Mouse (Mus musculus) kidney, embryonic 15.5 days (tissue): Measurements from ENCODE around the gene Mis18a. TPM values are rescaled to one million over a fixed set of nuclear protein-coding genes. Genes with fewer than 3 reads are reported as not detected.

Experiments used
- ATAC-seq: fragments of 200-750 bp; cut with Nextera tagmentation; replicated peaks from 2 replicates; pipeline ENCODE4 v1.8.0; 2017; ENCODE audit warnings: moderate TSS enrichment; ENCODE audit not compliant: low FRiP score
- H3K27ac ChIP-seq: fragments of 300-500 bp; sonication (generic); 2 replicates; pipeline ENCODE4 v1.5.1; 2015; ENCODE audit warnings: mild to moderate bottlenecking, inconsistent platforms
- H3K27me3 ChIP-seq: fragments of 300-500 bp; sonication (generic); 2 replicates; pipeline ENCODE4 v1.6.1; 2015; ENCODE audit warnings: inconsistent platforms
- H3K36me3 ChIP-seq: fragments of 300-500 bp; sonication (generic); 2 replicates; pipeline ENCODE4 v1.6.1; 2015; ENCODE audit warnings: inconsistent platforms
- H3K4me1 ChIP-seq: fragments of 300-500 bp; sonication (generic); 2 replicates; pipeline ENCODE4 v1.6.1; 2015; ENCODE audit warnings: inconsistent platforms
- H3K4me2 ChIP-seq: fragments of 300-500 bp; sonication (generic); 2 replicates; pipeline ENCODE4 v1.6.1; 2015; ENCODE audit warnings: moderate library complexity, mild to moderate bottlenecking, inconsistent platforms
- H3K4me3 ChIP-seq: fragments of 300-500 bp; sonication (generic); replicated peaks from 2 replicates; pipeline ENCODE4 v1.5.1; 2015; ENCODE audit warnings: mild to moderate bottlenecking, inconsistent platforms
- H3K9ac ChIP-seq: fragments of 300-500 bp; sonication (generic); 2 replicates; pipeline ENCODE4 v1.6.1; 2015; ENCODE audit warnings: mild to moderate bottlenecking, inconsistent platforms
- H3K9me3 ChIP-seq: fragments of 300-500 bp; sonication (generic); replicated peaks from 2 replicates; pipeline ENCODE4 v1.6.1; 2016; ENCODE audit warnings: inconsistent platforms
- WGBS: fragments of 180-500 bp; shearing (Covaris S2); methylation state at CpG from one replicate; pipeline ENCODE4 v1.1.7; 2015; ENCODE audit warnings: mixed read lengths; 5-methylcytosine and 5-hydroxymethylcytosine counted together
- polyA plus RNA-seq: library from polyadenylated mRNA; unstranded; fragments of >200 nt; fragmentation: Nextera tagmentation; extraction: Ambion mirVana; gene quantifications from 2 replicates; pipeline ENCODE4 v1.2.1, GENCODE M21; 2015

The Mis18a gene
- polyA plus RNA-seq, 1 experiment from 2014 or later, result 63.7 TPM

DNA sequence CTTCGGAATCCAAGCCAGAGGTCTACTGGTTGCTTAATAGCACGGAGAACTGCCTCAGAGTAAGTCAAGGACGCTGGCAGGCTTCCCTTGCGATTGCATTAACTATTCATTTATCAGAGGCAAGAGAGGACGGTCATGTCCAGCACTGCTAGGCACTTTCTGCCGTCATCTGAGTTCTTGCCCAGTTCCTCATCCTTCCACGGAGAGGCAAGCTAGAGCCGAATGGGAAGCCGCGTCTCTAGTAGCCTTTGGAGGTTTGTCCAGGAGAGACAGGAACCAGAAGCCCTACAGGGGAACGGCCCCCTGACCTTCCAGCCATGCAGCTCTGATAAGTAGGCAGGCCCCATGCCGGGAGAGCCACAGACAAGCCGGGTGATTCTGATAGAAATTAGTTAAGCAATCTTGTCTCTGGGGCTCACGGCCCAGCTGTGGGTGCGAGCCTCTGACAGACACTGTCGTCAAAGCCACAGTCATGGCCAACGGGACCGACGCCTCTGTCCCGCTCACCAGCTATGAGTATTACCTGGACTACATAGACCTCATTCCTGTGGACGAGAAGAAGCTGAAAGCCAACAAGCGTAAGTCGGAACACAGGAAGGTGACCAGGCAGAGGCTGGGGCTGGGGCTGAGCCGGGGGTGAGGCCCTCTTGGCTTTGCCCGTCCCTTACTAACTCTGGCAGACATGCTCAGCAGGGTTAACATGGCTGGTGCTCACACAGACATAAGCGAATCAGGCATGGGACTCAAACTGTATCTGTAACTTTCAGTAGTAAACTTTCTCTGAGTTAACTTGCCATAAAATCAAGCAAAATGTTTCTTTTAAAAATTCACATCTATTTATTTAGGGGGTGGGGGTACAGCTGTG, 11.1 kb upstream of the Mis18a start, which contains the start of gene Mrap:
Gene Mrap, plus strand, starts transcription at position 116 of the 865 bp plus-strand sequence.
- Histone ChIP-seq H3K9ac (no peak within 1 kb of the TSS), H3K4me3 (no peak within 1 kb of the TSS), H3K9me3 (no peaks in the 10 kb centered on the region), H3K4me1 (peaks cover 18% of the 10 kb centered on the region), H3K27ac (no peak within 1 kb of the TSS), H3K36me3 (no peaks in the 10 kb centered on the region), H3K4me2 (no peak within 1 kb of the TSS), H3K27me3 (no peaks in the 10 kb centered on the region)
- 83% methylated on average over 26 of the region's 26 CpGs for WGBS
- ATAC-seq, result no peak

DNA sequence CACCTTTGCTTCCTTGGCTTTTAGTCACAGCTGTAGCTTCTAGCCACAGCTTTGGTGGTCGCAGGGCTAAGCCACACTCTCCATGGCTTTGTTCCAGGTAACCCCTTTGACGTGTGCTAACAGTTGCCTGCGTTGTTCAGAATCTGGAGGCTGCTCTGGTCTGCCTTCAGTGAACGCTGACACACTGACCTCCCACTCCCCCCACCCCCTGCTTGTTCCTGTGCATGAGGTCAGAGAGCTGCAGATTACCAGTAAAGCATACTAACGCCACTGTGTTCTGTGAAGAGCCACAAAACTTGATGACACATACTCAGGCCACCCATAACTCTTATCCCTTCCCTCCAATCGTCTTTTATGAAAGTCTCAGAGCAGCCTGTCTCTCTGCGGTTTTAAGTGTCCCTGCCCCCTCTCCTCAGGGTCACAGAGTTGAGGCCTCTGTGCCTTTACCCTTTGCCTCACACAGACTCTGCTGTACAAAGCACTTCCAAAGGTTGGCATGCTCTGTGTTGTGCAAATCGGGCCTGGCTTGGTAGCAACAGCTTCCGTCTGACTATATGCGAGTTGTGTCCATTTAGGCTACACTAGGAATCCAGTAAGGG, 9.6 kb upstream of the Mis18a start:
- ATAC-seq, result 0 out of 2 replicates have a peak, but pooled peaks have one; percentile 28
- H3K9ac ChIP-seq, result no peak overlapping the region

DNA sequence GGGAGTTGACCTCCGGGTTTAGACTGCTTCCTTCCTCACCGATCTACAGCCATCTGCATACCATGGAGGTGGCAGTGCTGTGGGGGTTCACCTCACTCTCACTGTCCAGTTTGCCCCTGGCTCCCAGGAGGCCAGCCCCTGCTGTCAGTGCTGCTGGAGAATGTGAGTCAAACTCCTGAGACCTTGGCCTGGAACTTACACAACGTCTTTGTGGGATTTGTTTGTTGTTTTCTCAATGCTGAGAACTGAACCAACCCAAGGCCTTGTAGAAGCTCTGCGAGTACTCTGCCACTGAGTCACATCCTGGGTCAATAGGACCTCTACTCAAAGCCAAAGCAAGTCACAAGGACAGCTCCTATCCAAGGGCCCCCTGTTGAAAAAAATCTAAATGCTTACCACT, 8.4 kb upstream of the Mis18a start:
- no peak overlapping the region for H3K27ac ChIP-seq
- no peaks in the 10 kb centered on the region for H3K36me3 ChIP-seq
- H3K27me3 ChIP-seq, result no peaks in the 10 kb centered on the region
- H3K4me2 ChIP-seq, result no peak overlapping the region
- no peak overlapping the region for H3K9ac ChIP-seq
- H3K4me1 ChIP-seq, result peaks cover 5% of the 10 kb centered on the region; the same call in 1 of the 2 replicates
- no peak for ATAC-seq
- no peaks in the 10 kb centered on the region for H3K9me3 ChIP-seq
- WGBS, result 78% methylated on average over 4 of the region's 4 CpGs
- H3K4me3 ChIP-seq, result no peak overlapping the region

More for the DNA sequence above, 9.6 kb upstream of the Mis18a start:
- Histone ChIP-seq H3K4me2 (no peak overlapping the region), H3K27ac (no peak overlapping the region), H3K4me1 (peaks cover 7% of the 10 kb centered on the region), H3K9me3 (no peaks in the 10 kb centered on the region), H3K27me3 (no peaks in the 10 kb centered on the region), H3K4me3 (no peak overlapping the region), H3K36me3 (no peaks in the 10 kb centered on the region)
- 37% methylated on average over 10 of the region's 10 CpGs for WGBS

DNA sequence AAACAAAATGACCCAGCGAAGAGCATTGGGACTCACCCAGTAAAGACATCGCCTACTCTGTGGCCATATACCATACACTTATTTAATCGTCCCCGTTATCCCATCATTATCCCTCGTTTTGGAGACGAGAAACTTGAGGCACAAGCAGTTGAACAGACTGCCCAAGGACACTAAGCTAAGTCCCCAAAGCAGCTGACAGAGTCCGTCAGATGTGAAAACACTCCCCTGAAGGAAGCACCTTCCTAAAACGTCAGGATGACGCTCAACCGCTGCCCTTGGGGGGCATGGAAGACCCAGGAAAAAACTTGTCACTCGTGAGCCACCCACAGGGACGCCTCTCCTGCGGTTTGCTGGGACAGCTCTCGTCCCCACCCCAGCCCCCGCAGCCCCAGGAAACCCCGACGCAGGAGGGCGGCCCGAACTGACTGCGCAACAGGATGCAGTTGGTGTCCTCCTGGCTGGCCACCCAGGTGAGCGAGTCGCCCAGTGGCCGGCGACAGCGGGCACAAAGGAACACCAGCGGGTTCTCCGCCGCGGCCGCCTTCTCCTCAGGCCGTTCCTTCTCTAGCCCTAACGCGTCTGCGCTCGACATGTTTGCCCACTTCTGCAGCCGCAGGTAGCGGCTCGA, 490 bp downstream of the Mis18a start:
- WGBS, result 6% methylated on average over 38 of the region's 38 CpGs
- Histone ChIP-seq H3K27ac (peak overlapping the region; percentile 64), H3K9ac (peak overlapping the region; percentile 81), H3K9me3 (no peaks in the 10 kb centered on the region), H3K4me1 (peaks cover 12% of the 10 kb centered on the region), H3K4me2 (peak overlapping the region; percentile 95), H3K27me3 (no peaks in the 10 kb centered on the region), H3K36me3 (peaks cover 35% of the 10 kb centered on the region), H3K4me3 (peak overlapping the region; percentile 95)
- peak; percentile 65 for ATAC-seq

DNA sequence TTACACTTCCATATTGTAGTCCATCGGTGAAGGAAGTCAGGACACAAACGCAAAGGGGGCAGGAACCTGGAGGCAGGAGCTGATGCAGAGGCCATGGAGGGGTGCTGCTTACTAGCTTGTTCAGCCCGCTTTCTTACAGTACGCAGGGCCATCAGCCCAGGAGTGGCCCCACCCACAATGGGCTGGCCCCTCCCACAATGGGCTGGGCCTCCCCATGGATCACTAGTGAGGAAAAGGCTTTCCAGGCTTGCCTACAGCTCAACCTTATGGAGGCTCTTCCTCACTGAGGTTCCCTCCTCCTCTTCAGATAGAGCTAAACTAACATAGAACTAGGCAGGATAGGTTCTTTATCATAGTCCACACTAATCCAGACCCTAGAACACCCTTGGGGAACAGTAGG, 3.2 kb downstream of the Mis18a start:
- WGBS, result 95% methylated on average over 4 of the region's 4 CpGs
- no peak for ATAC-seq
- no peak overlapping the region for H3K27ac ChIP-seq
- no peak overlapping the region for H3K9ac ChIP-seq
- H3K4me3 ChIP-seq, result no peak overlapping the region
- no peaks in the 10 kb centered on the region for H3K27me3 ChIP-seq
- H3K9me3 ChIP-seq, result no peaks in the 10 kb centered on the region
- peaks cover 59% of the 10 kb centered on the region for H3K36me3 ChIP-seq
- no peak overlapping the region for H3K4me2 ChIP-seq
- peaks cover 12% of the 10 kb centered on the region for H3K4me1 ChIP-seq

DNA sequence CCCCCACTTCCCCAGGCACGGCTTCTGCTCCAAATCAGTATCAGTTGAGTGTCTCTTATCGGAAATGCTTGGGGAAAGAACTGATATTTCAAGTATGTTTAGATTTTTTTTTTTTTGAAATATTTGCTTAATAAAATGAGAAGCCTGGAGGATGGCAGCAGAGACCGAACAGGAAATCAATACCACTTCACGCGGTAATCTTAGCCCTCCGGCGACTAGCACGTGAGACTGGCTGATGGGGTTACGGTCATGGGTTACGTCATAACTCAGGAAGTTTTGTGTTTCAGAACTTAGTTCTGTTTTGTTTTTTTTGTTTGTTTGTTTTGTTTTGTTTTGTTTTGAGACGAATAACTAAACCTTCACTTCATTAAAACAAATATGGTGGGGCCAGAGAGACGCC, 16.9 kb downstream of the Mis18a start:
- Histone ChIP-seq H3K9me3 (no peaks in the 10 kb centered on the region), H3K27ac (no peak overlapping the region), H3K36me3 (no peaks in the 10 kb centered on the region), H3K4me2 (0 out of 2 replicates have a peak overlapping the region, but pooled peaks have one; percentile 7), H3K9ac (no peak overlapping the region), H3K4me3 (no peak overlapping the region), H3K4me1 (peaks cover 26% of the 10 kb centered on the region), H3K27me3 (peaks cover 22% of the 10 kb centered on the region)
- WGBS, result 70% methylated on average over 12 of the region's 12 CpGs
- ATAC-seq, result no peak

DNA sequence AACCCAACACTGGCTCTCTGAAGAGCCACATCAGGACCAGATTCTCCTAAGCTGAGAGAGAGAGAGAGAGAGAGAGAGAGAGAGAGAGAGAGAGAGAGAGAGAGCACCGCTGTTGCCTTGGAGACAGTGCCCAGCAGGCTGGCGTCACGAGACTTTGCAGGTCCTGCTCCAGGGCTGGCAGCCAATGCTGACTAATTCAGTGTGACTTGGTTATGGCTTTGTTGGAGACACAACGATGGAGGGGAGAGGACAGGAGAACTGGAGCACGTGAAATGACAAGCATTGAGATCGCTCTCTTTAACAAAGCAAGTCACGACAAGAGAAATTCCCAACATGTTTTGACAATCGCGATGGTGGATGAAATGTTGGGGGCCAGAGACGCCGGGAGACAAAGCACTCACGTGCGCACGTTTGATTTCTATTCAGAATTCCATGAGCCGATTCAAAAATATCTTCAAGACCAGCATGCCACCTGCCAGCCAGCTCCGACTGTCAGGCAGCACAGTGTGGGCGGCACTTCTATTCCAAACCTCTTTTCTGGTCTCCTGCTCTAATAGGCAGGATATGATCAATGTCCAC, 17.4 kb downstream of the Mis18a start:
- WGBS, result 62% methylated on average over 17 of the region's 17 CpGs
- Histone ChIP-seq H3K27ac (no peak overlapping the region), H3K36me3 (no peaks in the 10 kb centered on the region), H3K9ac (no peak overlapping the region), H3K27me3 (peaks cover 22% of the 10 kb centered on the region), H3K4me3 (no peak overlapping the region), H3K4me2 (peak overlapping the region; percentile 7; the same call in 1 of the 2 replicates), H3K9me3 (no peaks in the 10 kb centered on the region), H3K4me1 (peaks cover 27% of the 10 kb centered on the region)
- no peak for ATAC-seq

DNA sequence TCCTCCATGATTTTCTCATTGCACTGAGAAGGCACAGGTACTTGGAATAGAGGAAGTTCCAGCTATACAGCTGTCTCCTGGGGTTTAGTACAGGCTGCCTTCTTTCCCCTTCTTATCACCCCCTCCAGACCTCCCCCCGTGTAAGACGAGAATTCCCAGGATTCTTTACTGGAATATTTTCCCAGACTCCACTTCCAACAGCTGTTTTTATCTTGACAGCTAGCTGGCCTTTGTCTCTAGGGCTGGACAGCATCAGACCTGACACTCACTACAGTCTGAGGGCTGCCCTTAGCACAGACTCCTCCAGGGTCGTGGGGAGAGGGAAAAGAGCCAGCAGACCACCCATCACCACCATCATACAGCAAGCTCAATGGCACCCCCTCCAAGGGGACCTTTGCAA, 20.9 kb downstream of the Mis18a start:
- H3K9ac ChIP-seq, result no peak overlapping the region
- peaks cover 28% of the 10 kb centered on the region for H3K4me1 ChIP-seq
- no peak overlapping the region for H3K4me2 ChIP-seq
- no peak for ATAC-seq
- H3K36me3 ChIP-seq, result no peaks in the 10 kb centered on the region
- WGBS, result 15% methylated on average over 3 of the region's 3 CpGs
- H3K9me3 ChIP-seq, result no peaks in the 10 kb centered on the region
- peaks cover 14% of the 10 kb centered on the region; the same call in 1 of the 2 replicates for H3K27me3 ChIP-seq
- H3K4me3 ChIP-seq, result no peak overlapping the region
- no peak overlapping the region for H3K27ac ChIP-seq

DNA sequence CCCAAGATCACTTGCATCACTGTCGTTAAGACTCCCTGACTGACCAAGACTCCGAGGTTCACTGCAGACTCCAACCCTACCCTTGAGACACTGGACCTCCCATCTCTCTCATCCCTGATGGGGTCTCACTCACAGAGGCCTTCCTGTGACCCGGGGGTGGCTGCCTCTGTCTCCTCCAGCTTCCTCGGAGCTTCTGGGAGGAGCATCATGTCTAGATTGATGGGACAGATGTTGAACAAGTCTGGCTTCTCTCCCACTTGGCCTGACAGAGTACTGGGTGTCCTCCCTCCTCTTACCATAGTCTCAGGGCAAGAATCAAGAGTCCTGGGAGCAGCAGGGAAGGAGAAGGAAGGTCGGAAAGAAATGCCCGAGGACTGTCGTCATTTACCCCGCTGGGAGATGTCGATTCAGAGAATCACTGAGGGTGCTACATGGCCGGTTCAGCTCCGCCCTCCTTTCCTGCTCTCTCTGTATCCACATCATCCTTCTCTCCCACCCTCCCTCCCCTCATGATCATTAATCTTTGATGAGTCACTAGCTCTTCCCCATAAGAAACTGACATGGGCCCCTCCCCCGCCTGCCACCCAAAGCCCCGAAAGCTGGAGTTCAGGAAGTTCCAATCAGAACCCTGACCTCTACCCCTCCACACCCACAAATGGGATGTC, 22.9 kb downstream of the Mis18a start:
- H3K4me3 ChIP-seq, result no peak overlapping the region
- H3K4me2 ChIP-seq, result 0 out of 2 replicates have a peak overlapping the region, but pooled peaks have one; percentile 1
- H3K36me3 ChIP-seq, result no peaks in the 10 kb centered on the region
- no peak overlapping the region for H3K27ac ChIP-seq
- no peaks in the 10 kb centered on the region for H3K9me3 ChIP-seq
- H3K9ac ChIP-seq, result no peak overlapping the region
- peaks cover 21% of the 10 kb centered on the region for H3K4me1 ChIP-seq
- ATAC-seq, result no peak
- WGBS, result 35% methylated on average over 13 of the region's 13 CpGs
- 0 out of 2 replicates have a peak, but pooled peaks cover 3% of the 10 kb centered on the region for H3K27me3 ChIP-seq

DNA sequence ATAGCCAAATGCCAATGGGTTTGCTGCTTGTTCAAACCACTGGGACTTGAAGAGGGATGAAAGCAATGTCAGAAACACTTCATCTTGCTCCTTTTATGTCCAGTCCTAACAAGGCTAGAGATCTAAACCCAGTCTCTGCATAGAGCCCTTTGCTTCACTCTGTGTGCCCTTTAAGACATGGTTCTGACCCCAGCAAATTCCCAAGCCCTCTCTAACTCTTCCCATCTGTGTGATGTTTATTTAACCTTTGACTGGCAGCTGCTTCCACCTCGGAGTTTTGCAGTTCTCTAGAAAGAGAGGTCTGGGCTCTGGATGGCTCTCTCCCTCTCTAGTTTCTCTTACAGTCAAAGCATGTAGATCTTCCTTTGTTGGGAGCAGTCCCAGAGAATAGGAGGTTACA, 23.6 kb downstream of the Mis18a start:
- peaks cover 21% of the 10 kb centered on the region for H3K4me1 ChIP-seq
- no peak for ATAC-seq
- 0 out of 2 replicates have a peak, but pooled peaks cover 3% of the 10 kb centered on the region for H3K27me3 ChIP-seq
- no peaks in the 10 kb centered on the region for H3K36me3 ChIP-seq
- no peak overlapping the region for H3K9ac ChIP-seq
- H3K4me2 ChIP-seq, result no peak overlapping the region
- H3K4me3 ChIP-seq, result no peak overlapping the region
- H3K9me3 ChIP-seq, result no peaks in the 10 kb centered on the region
- 0% methylated on average over 1 of the region's 1 CpGs for WGBS
- no peak overlapping the region for H3K27ac ChIP-seq

DNA sequence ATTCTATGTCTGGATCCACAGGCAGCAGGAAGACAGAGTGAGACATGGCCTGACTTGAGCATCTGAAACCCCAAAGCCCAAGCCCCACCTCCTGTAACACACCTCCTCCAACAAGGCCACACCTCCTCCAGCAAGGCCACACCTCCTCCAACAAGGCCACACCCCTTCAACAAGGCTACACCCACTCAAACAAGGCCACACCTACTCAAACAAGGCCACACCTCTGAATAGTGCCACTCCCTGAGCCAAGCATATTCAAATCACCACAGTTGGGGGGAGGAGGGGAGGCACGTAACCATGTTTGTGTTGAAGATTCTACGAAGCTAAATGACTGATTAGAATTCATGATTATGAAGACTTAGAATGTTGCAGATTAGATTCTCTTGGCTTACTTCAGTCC, 25.7 kb downstream of the Mis18a start:
- WGBS, result 89% methylated on average over 2 of the region's 2 CpGs
- no peaks in the 10 kb centered on the region for H3K9me3 ChIP-seq
- ATAC-seq, result no peak

More for the DNA sequence above, 25.7 kb downstream of the Mis18a start:
- no peak overlapping the region for H3K27ac ChIP-seq
- H3K4me3 ChIP-seq, result no peak overlapping the region
- H3K4me2 ChIP-seq, result no peak overlapping the region
- no peaks in the 10 kb centered on the region for H3K36me3 ChIP-seq
- H3K27me3 ChIP-seq, result 0 out of 2 replicates have a peak, but pooled peaks cover 3% of the 10 kb centered on the region
- H3K9ac ChIP-seq, result no peak overlapping the region
- H3K4me1 ChIP-seq, result peaks cover 21% of the 10 kb centered on the region
